Mouse (Mus musculus) megakaryocyte, embryonic 14.5 days (primary cell): ENCODE measurements around the gene Ralgapa2. TPM values are rescaled to one million over a fixed set of nuclear protein-coding genes. Genes with fewer than 3 reads are reported as not detected.

Experiments used
- H3K27me3 ChIP-seq: replicated peaks from 2 replicates; pipeline ENCODE3; 2012; ENCODE audit warnings: inconsistent platforms
- H3K36me3 ChIP-seq: replicated peaks from 2 replicates; pipeline ENCODE3; 2012; ENCODE audit warnings: low read length, inconsistent platforms, mixed read lengths
- H3K4me1 ChIP-seq: 2 replicates; pipeline ENCODE4 v1.6.1; 2012; ENCODE audit warnings: inconsistent platforms
- H3K4me3 ChIP-seq: replicated peaks from 2 replicates; pipeline ENCODE3; 2012; ENCODE audit warnings: moderate library complexity, mild to moderate bottlenecking, inconsistent platforms
- H3K9me3 ChIP-seq: 2 replicates; pipeline ENCODE4 v1.6.1; 2012; ENCODE audit warnings: inconsistent platforms
- FLI1 ChIP-seq: IDR thresholded peaks from 2 replicates; pipeline ENCODE4 v1.6.1; 2012; ENCODE audit warnings: low read length, inconsistent platforms, mixed read lengths
- GATA1 ChIP-seq: IDR thresholded peaks from 3 replicates; pipeline ENCODE4 v1.6.1; 2012; ENCODE audit warnings: mixed read lengths, low read length, inconsistent platforms, borderline replicate concordance
- polyA plus RNA-seq: library from polyadenylated mRNA; stranded (reverse); fragments of >175 nt; gene quantifications from 2 replicates; pipeline ENCODE4 v1.2.3, GENCODE M21; 2012; ENCODE audit warnings: low replicate concordance; ENCODE audit not compliant: insufficient read depth

The Ralgapa2 gene
- polyA plus RNA-seq, 1 experiment = 1.8 TPM

GRCm38 (mm10) chr2:146239196-146239747, 272.9 kb downstream of the Ralgapa2 start:
- peaks cover 3% of the 10 kb centered on the region for H3K27me3 ChIP-seq
- no peak for TF ChIP-seq GATA1
- no peak for TF ChIP-seq FLI1
- H3K4me3 ChIP-seq = no peak overlapping the region
- H3K4me1 ChIP-seq = no peaks in the 10 kb centered on the region
- peaks cover 36% of the 10 kb centered on the region for H3K36me3 ChIP-seq
- H3K9me3 ChIP-seq = no peaks in the 10 kb centered on the region

- H3K27me3 ChIP-seq = peaks cover 55% of the 10 kb centered on the region
- H3K4me3 ChIP-seq = no peak overlapping the region
- peaks cover 3% of the 10 kb centered on the region; the same call in 1 of the 2 replicates for H3K4me1 ChIP-seq
- H3K9me3 ChIP-seq = no peaks in the 10 kb centered on the region
- no peaks in the 10 kb centered on the region for H3K36me3 ChIP-seq
- TF ChIP-seq FLI1 = no peak
- no peak for TF ChIP-seq GATA1
These were observed 280.7 kb downstream of the Ralgapa2 start for GRCm38 (mm10) chr2:146231485-146231884.

- no peaks in the 10 kb centered on the region for H3K9me3 ChIP-seq
- H3K4me3 ChIP-seq = no peak overlapping the region
- no peaks in the 10 kb centered on the region for H3K36me3 ChIP-seq
- peaks cover 8% of the 10 kb centered on the region; the same call in 1 of the 2 replicates for H3K4me1 ChIP-seq
- TF ChIP-seq GATA1 (no peak), FLI1 (no peak)
- peaks cover 75% of the 10 kb centered on the region for H3K27me3 ChIP-seq
These were observed 283.7 kb downstream of the Ralgapa2 start for GRCm38 (mm10) chr2:146228435-146228834.

- H3K27me3 ChIP-seq = peaks cover 83% of the 10 kb centered on the region
- H3K4me3 ChIP-seq = no peak overlapping the region
- H3K4me1 ChIP-seq = peaks cover 16% of the 10 kb centered on the region
- no peaks in the 10 kb centered on the region for H3K9me3 ChIP-seq
- H3K36me3 ChIP-seq = no peaks in the 10 kb centered on the region
- TF ChIP-seq GATA1 (no peak), FLI1 (no peak)
These were observed 284.5 kb downstream of the Ralgapa2 start for GRCm38 (mm10) chr2:146227646-146228045.

DNA sequence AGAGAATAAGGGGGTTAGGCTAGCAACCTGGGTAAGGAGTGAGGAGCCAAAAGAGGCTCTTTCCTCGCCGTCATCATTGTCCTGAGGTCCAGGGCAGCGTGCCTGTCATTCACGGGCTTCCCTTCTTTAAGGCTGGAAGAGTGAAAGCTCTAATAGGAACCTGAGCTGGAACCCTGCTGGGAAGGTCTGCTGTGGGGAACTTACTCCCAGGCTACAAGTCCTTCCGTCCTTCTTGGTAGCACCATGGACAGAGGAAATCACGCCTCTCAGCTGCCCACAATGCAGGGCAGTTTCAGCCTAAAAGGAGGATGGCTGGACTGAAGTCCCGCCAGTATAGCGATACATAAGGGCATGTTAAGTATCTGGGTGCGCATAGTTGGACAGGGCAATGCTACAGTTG, 285.7 kb downstream of the Ralgapa2 start:
- Histone ChIP-seq H3K4me3 (no peak overlapping the region), H3K27me3 (peaks cover 86% of the 10 kb centered on the region), H3K9me3 (no peaks in the 10 kb centered on the region), H3K4me1 (peaks cover 28% of the 10 kb centered on the region), H3K36me3 (no peaks in the 10 kb centered on the region)
- TF ChIP-seq GATA1 (no peak), FLI1 (no peak)

GRCm38 (mm10) chr2:146225818-146226217, 286.3 kb downstream of the Ralgapa2 start:
- Histone ChIP-seq H3K27me3 (peaks cover 86% of the 10 kb centered on the region), H3K4me1 (peaks cover 35% of the 10 kb centered on the region), H3K4me3 (no peak overlapping the region), H3K9me3 (no peaks in the 10 kb centered on the region), H3K36me3 (no peaks in the 10 kb centered on the region)
- TF ChIP-seq GATA1 = no peak
- no peak for TF ChIP-seq FLI1

- H3K4me3 ChIP-seq = no peak overlapping the region
- no peak for TF ChIP-seq FLI1
- TF ChIP-seq GATA1 = no peak
- H3K36me3 ChIP-seq = no peaks in the 10 kb centered on the region
- peaks cover 40% of the 10 kb centered on the region for H3K4me1 ChIP-seq
- no peaks in the 10 kb centered on the region for H3K9me3 ChIP-seq
- H3K27me3 ChIP-seq = peaks cover 95% of the 10 kb centered on the region
These were observed 288.0 kb downstream of the Ralgapa2 start for GRCm38 (mm10) chr2:146224141-146224540.

DNA sequence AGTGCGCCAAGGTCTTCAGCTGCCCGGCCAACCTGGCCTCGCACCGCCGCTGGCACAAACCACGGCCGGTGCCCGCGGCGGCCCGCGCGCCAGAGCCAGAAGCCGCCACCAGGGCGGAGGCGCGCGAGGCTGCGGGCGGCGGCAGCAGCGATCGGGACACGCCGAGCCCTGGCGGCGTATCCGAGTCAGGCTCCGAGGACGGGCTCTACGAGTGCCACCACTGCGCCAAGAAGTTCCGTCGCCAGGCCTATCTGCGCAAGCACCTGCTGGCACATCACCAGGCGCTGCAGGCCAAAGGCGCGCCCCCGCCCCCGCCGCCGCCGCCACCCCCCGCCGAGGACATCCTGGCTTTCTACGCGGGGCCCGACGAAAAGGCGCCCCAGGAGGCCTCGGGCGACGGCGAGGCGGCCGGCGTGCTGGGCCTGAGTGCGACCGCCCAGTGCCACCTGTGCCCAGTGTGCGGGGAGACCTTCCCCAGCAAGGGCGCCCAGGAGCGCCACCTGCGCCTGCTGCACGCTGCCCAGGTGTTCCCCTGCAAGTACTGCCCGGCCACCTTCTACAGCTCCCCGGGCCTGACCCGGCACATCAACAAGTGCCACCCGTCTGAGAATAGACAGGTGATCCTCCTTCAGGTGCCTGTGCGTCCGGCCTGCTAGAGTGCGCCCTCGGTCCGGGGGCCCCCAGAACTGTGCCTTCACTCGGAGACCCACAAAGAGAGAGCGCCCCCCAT, 288.8 kb downstream of the Ralgapa2 start:
- no peaks in the 10 kb centered on the region for H3K36me3 ChIP-seq
- H3K27me3 ChIP-seq = peaks cover 95% of the 10 kb centered on the region
- H3K4me3 ChIP-seq = peak overlapping the region; percentile 88
- TF ChIP-seq GATA1 = no peak
- no peak for TF ChIP-seq FLI1
- H3K9me3 ChIP-seq = no peaks in the 10 kb centered on the region
- H3K4me1 ChIP-seq = peaks cover 48% of the 10 kb centered on the region

- no peaks in the 10 kb centered on the region for H3K9me3 ChIP-seq
- peak overlapping the region; percentile 88 for H3K4me3 ChIP-seq
- peaks cover 95% of the 10 kb centered on the region for H3K27me3 ChIP-seq
- H3K4me1 ChIP-seq = peaks cover 56% of the 10 kb centered on the region
- no peak for TF ChIP-seq GATA1
- no peak for TF ChIP-seq FLI1
- no peaks in the 10 kb centered on the region for H3K36me3 ChIP-seq
These were observed 289.6 kb downstream of the Ralgapa2 start for GRCm38 (mm10) chr2:146222279-146223175.

DNA sequence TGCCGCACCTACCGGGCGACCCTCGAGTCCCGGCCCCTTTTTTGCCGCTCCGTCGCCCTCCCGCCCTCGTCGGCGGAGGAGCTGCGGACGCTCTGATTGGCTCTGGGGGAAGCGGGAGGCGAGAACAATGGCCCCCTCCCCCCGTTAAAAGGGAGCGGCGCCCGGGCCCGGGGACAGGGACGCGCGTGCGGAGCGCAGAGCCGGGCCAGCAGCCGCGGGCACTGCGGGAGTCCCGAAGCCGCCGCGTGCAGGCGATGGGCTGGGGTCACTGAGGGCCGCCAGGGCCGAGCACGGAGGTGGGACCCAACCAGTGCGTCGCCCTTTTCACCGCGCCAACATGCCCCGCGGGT, 290.2 kb downstream of the Ralgapa2 start:
- H3K27me3 ChIP-seq = peaks cover 94% of the 10 kb centered on the region
- H3K9me3 ChIP-seq = no peaks in the 10 kb centered on the region
- H3K36me3 ChIP-seq = no peaks in the 10 kb centered on the region
- H3K4me1 ChIP-seq = peaks cover 61% of the 10 kb centered on the region
- peak overlapping the region; percentile 88 for H3K4me3 ChIP-seq
- TF ChIP-seq FLI1 (no peak), GATA1 (no peak)
